Mouse (Mus musculus): ENCODE results near the gene Gm9913. TPM values are rescaled to one million over a fixed set of nuclear protein-coding genes. Genes with fewer than 3 reads are reported as not detected.

Gene Gm9913
- total RNA-seq, 2 experiments from 2014 or later, result 0.21 to 0.37 TPM

- DNase-seq (ENCODE audit: extremely low spot score in 1 of 2, low spot score in 1 of 2), result no peak
These were observed 9.8 kb upstream of the Gm9913 start for GRCm38 (mm10) chr2:125494831-125495812.

DNA sequence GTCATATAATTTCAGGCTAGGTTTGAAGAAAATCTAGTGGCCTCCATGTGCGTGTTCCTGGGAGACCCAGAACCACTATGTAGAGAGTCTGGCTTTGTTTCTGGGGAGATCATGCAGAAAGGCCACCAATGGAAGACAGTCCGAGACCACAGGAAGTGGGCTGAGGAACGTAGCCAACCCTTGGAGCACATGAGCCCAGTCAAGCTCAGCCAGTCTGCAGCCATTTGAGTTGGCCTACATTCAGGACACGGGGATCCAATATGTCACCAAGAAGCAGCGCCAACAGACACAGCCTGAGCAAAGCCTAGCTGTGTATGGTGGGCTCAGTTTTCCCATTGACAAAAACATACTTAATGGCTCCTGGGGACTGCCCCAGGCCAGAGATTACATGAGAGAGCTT is 8.2 kb upstream of the Gm9913 start:
- DNase-seq (ENCODE audit: extremely low spot score in 1 of 2, low spot score in 1 of 2), result no peak

DNA sequence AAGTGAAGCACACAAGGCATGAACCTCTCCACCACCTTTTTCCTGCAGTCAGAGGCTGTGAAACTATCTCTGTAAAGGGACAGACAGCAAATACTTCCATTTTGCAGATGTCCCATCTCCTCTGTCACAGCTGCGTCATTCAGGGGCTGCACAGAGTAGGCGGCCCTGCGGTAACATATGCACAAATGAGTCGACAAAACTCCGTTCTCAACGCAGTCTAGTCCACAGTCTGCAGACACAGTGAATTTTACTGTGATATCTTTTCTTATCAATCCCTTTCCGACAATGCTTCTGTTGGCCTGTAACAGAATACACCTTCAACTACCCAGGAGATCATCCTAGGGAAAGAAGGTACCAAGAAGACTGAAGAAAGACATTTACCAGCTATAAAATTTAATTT is 6.7 kb upstream of the Gm9913 start:
- no peak for DNase-seq (ENCODE audit: extremely low spot score in 1 of 2, low spot score in 1 of 2)

DNA sequence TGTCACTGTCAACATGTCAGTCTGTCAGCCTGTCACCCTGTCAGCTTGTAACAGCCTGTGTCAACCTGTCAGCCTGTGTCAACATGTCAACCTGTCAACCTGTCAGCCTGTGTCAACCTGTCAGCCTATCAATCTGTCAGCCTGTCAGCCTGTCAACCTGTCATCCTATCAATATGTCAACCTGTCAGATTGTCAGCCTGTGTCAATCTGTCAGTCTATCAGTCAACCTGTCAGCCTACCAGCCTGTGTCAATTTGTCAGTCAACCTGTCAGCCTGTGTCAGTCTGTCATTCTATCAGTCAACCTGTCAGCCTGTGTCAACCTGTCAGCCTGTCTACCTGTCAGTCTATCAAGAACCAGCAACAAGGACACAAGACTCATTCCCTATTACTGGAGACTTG is 3.4 kb upstream of the Gm9913 start:
- no peak for DNase-seq (ENCODE audit: extremely low spot score in 1 of 2, low spot score in 1 of 2)

DNA sequence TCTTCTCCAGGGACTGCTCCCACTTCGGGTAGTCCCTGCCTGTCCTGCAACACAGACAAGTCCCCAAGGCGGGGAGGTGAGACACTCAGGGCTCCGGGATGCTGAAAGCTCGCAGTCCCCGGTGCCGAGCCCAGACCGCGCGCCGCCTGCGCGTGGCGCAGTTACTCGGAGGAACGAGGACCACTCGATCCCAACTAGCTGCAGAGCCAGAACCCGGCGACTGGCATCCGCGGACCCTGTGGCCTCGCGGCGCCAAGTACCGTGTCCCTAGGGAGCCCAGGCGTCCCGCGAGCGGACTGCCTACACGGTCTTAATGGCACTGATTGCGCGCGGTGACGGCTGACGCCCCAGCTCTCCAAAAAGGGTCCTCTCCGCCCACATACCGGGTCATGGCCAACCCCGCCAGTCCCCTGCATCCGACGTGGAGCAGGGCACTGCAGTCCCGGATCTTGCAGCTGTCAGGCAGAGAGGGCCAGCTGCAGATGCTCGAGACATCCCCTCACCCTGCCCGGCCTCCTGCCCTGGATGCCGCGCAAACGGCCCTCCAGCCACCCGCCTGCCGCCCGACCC is 942 bp downstream of the Gm9913 start:
- DNase-seq (ENCODE audit: extremely low spot score in 1 of 2, low spot score in 1 of 2), result peak; percentile 56 to 58

DNA sequence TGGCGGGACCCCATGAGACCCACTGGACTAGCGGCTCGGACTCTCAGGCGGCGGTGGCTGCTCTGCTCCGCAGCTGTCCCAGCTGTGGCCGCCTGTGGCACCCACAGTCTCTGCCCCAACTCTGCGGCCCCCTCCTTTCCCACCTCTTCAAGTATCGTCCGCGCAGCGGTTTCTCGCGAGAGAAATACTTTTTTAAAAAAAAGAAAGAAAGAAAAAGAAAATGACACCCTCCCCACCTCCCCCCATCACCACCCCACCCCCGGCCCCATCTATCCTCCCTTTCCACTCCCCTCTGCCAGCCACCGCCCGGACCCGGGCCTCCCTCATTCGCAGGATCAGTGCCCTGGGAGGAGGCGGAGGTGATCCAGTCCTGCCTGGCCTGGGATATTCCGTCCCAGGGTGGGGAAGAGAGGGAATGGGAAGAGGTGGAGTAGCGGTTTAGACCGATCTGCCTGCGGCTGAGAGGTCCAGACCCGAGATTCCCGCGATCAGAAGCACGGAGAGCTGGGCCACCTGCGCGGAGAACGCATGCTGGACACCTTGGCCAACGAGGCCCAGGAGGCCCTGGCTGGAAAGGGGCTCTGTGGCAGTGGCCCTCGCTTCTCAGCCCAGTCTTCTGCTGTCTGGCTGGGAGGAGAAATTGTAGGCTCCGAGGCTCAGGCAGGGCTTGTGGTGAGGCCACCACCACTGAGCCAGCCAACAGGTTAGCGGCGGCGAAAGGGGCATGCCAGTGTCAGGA is 1.6 kb downstream of the Gm9913 start:
- DNase-seq (ENCODE audit: extremely low spot score in 1 of 2, low spot score in 1 of 2), result peak in 1 of 2 experiments; percentile 37

DNA sequence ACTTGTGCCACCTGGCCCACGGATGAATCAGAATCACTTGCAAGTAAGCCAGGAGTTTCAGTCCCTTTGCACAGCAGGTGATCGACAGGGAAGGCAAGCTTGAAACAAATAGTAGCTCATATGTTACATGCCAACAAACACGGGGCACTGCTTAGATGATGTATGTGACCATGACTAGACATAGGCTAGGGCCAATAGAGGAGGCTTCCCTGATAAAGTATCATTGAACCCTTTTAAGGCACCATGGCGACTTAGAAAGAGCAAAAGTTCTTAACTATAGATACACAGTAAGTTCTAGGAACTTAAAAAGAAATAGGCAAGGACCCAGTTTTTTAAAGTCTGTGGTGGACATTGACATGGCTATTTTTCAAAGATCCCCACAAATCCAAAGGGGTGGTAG is 3.0 kb downstream of the Gm9913 start, which contains the start of gene Fbn1:
Gene Fbn1 (minus strand): TSS at position 101 of the 400 bp plus-strand sequence.
- DNase-seq (ENCODE audit: extremely low spot score in 1 of 2, low spot score in 1 of 2), result no peak

DNA sequence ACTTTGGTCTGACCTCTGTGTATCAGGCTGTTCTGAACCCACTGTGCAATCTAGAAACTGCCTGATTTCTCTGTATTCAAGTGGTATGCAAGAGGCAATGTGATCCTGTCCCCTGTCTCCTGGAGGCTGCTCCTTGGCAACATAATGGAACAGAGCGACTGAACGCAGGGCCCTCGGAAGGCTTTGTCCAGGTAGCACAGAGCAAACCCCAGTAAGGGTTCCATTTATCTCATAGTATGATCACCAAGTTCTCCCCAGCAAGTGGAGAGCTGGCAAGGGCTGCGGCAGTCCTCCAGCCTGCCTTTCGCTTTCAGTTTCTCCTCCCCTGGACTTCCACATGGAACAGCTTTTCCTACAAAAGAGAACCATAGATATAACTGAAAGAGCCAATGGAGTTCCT is 3.5 kb downstream of the Gm9913 start:
- no peak for DNase-seq (ENCODE audit: extremely low spot score in 1 of 2, low spot score in 1 of 2)

- DNase-seq (ENCODE audit: extremely low spot score in 1 of 2, low spot score in 1 of 2), result no peak
These were observed 5.9 kb downstream of the Gm9913 start for GRCm38 (mm10) chr2:125510752-125511151.

- DNase-seq (ENCODE audit: extremely low spot score in 1 of 2, low spot score in 1 of 2), result no peak
These were observed 7.0 kb downstream of the Gm9913 start for GRCm38 (mm10) chr2:125511898-125512297.

- no peak for DNase-seq (ENCODE audit: extremely low spot score in 1 of 2, low spot score in 1 of 2)
These were observed 7.7 kb downstream of the Gm9913 start for GRCm38 (mm10) chr2:125512544-125512943.

DNA sequence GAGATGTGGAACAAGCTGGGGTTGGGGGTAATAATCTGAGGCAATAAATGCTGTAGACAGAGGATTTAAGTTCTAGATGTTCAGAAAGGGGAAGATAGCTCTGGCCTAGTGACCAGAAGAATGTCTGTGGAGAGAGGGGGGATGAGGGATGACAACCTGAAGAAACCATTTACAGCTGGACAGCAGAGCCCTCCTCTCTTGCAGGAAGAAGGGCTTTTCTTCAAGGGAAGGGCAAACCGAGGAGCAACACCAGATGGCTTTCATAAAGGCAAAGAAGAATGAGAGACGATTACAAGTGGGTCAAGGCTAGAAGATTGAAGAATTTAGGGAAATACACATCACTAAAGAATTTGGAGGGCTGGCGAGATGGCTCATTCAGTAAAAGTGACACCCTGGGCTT is 9.5 kb downstream of the Gm9913 start:
- no peak for DNase-seq (ENCODE audit: extremely low spot score in 1 of 2, low spot score in 1 of 2)

- DNase-seq (ENCODE audit: extremely low spot score in 1 of 2, low spot score in 1 of 2), result no peak
These were observed 10.6 kb downstream of the Gm9913 start for GRCm38 (mm10) chr2:125515291-125516057.

GRCm38 (mm10) chr2:125516594-125516993 is 11.7 kb downstream of the Gm9913 start:
- DNase-seq (ENCODE audit: extremely low spot score in 1 of 2, low spot score in 1 of 2), result no peak

GRCm38 (mm10) chr2:125525484-125525883 is 20.6 kb downstream of the Gm9913 start:
- no peak for DNase-seq (ENCODE audit: extremely low spot score in 1 of 2, low spot score in 1 of 2)

- DNase-seq (ENCODE audit: extremely low spot score in 1 of 2, low spot score in 1 of 2), result no peak
These were observed 21.7 kb downstream of the Gm9913 start for GRCm38 (mm10) chr2:125526566-125526965.

DNA sequence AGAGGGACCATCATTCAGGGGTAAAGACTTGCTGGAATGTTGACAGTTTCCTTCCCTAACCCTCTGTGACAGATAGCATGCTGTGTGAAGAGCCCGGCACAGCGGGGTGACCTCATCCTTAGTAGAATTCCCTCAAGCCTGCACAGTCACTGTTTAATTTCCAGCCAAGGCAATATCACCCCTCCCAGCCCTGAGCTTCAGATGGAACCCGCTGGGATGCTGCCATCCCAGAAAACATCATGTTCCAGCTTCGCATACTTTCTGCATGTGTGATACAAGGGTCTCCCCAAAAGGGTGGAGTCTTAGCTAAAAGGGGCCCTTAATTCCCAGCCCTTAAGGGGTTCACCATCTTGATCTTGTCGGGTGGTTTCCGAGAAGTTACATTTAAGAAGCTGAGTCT is 25.8 kb downstream of the Gm9913 start:
- DNase-seq (ENCODE audit: extremely low spot score in 1 of 2, low spot score in 1 of 2), result no peak

GRCm38 (mm10) chr2:125539640-125540039 is 34.8 kb downstream of the Gm9913 start:
- no peak for DNase-seq (ENCODE audit: extremely low spot score in 1 of 2, low spot score in 1 of 2)

DNA sequence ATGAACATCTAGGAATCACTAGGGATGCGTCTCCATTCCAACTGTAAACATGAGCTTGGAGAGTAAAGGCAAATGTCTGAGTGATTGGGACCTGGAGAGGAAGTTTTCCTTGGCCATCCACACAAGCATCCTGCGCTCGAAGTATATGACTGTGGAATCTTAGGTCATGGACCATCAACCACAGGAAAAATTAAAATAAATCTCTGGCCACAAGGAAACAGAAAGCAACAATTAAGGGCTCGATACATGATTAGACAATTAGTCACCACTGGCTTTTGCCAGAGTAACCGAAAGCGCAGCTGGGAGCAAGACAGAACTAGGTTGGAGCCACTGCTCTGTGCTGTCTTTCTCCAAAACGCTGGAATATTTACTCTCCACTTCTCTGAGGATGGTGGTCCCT is 35.7 kb downstream of the Gm9913 start:
- no peak for DNase-seq (ENCODE audit: extremely low spot score in 1 of 2, low spot score in 1 of 2)

DNA sequence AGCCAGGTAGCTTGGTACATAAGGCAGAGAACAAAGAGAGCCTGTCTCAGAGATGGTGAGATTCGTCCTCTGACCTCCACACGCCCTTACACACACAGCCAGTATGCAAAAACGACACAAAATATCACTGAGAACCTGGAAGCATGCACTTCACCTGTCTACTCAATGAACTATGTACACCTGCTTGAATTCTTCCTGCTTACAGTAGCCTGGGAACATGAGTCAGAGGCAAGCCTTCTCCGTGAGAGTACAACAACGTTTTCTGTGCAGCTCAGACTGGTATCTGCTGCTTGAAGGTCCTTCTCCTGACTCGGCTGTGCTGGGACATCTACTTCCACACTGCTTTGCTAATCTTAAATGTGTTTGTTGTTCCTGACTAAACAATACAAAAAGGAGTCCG is 36.6 kb downstream of the Gm9913 start:
- DNase-seq (ENCODE audit: extremely low spot score in 1 of 2, low spot score in 1 of 2), result no peak

All from layer of hippocampus, postnatal 25 days (tissue).